Mouse (Mus musculus) bone marrow, adult 2 months (tissue): ENCODE results near the gene Sec22c. TPM values are rescaled to one million over a fixed set of nuclear protein-coding genes. Genes with fewer than 3 reads are reported as not detected.

Experiments used
- H3K27ac ChIP-seq: fragments of 200-500 bp; 2 replicates; pipeline ENCODE4 v1.5.1; 2012; ENCODE audit warnings: low read depth, mild to moderate bottlenecking, control low read depth, inconsistent platforms, low read length; ENCODE audit not compliant: control insufficient read depth, poor library complexity, insufficient read depth
- H3K4me1 ChIP-seq: fragments of 200-500 bp; 2 replicates; pipeline ENCODE4 v1.6.1; 2011; ENCODE audit warnings: low read length; ENCODE audit not compliant: control insufficient read depth, insufficient read depth
- H3K4me3 ChIP-seq: fragments of 200-500 bp; replicated peaks from 2 replicates; pipeline ENCODE3; 2011; ENCODE audit warnings: mild to moderate bottlenecking, low read depth, low read length, control low read depth; ENCODE audit not compliant: control insufficient read depth
- CTCF ChIP-seq: fragments of 200-500 bp; IDR thresholded peaks from 2 replicates; pipeline ENCODE4 v1.5.1; 2011; ENCODE audit warnings: low read length, control low read depth; ENCODE audit not compliant: control insufficient read depth, insufficient read depth
- POLR2A ChIP-seq: fragments of 200-500 bp; IDR thresholded peaks from 2 replicates; pipeline ENCODE4 v1.6.1; 2011; ENCODE audit warnings: low read depth, mild to moderate bottlenecking, control low read depth, low read length, borderline replicate concordance; ENCODE audit not compliant: control insufficient read depth
- WGBS: fragments of 180-500 bp; shearing (Covaris S2); methylation state at CpG from one replicate; pipeline ENCODE4 v1.1.7; 2018; 5-methylcytosine and 5-hydroxymethylcytosine counted together
- polyA plus RNA-seq: library from polyadenylated mRNA; stranded (reverse); fragments of >200 nt; gene quantifications from 2 replicates; pipeline ENCODE4 v1.2.4, GENCODE M21; 2011; ENCODE audit warnings: low replicate concordance; ENCODE audit not compliant: missing spikeins, insufficient read depth, insufficient read length

Gene Sec22c
- 4.5 and 8.3 TPM in 2 replicates for polyA plus RNA-seq

- under 1% methylated on average over 69 of the region's 69 CpGs for WGBS
- Histone ChIP-seq H3K4me3 (peak within 1 kb of the TSS; percentile 75), H3K27ac (peak within 1 kb of the TSS; percentile 93), H3K4me1 (peaks cover 3% of the 10 kb centered on the region)
- TF ChIP-seq CTCF (peak; percentile 17; the same call in 1 of the 2 replicates), POLR2A (peak; percentile 73; the same call in 1 of the 2 replicates)
These were observed at the start of gene Sec22c for GRCm38 (mm10) chr9:121704646-121705625. TSS of gene Sec22c (minus strand) at chr9:121705490.

- TF ChIP-seq CTCF (no peak), POLR2A (no peak)
- WGBS, result 89% methylated on average over 3 of the region's 3 CpGs
- H3K4me1 ChIP-seq, result no peaks in the 10 kb centered on the region
- H3K4me3 ChIP-seq, result no peak overlapping the region
- H3K27ac ChIP-seq, result no peak overlapping the region
These were observed 49.3 kb upstream of the Sec22c start for GRCm38 (mm10) chr9:121754624-121755023.

- TF ChIP-seq POLR2A, result no peak
- no peak for TF ChIP-seq CTCF
- no peak overlapping the region for H3K4me3 ChIP-seq
- no peaks in the 10 kb centered on the region for H3K4me1 ChIP-seq
- 96% methylated on average over 9 of the region's 9 CpGs for WGBS
- no peak overlapping the region for H3K27ac ChIP-seq
These were observed 47.5 kb upstream of the Sec22c start for GRCm38 (mm10) chr9:121752774-121753173.

GRCm38 (mm10) chr9:121744051-121744450 lies 38.8 kb upstream of the Sec22c start:
- no peak overlapping the region for H3K27ac ChIP-seq
- H3K4me1 ChIP-seq, result no peaks in the 10 kb centered on the region
- no peak overlapping the region for H3K4me3 ChIP-seq
- no peak for TF ChIP-seq POLR2A
- TF ChIP-seq CTCF, result no peak
- WGBS, result 37% methylated on average over 8 of the region's 8 CpGs

GRCm38 (mm10) chr9:121741168-121741567 lies 35.9 kb upstream of the Sec22c start:
- Histone ChIP-seq H3K27ac (no peak overlapping the region), H3K4me3 (no peak overlapping the region), H3K4me1 (no peaks in the 10 kb centered on the region)
- WGBS, result 90% methylated on average over 3 of the region's 3 CpGs
- TF ChIP-seq CTCF (no peak), POLR2A (no peak)

- TF ChIP-seq CTCF (no peak), POLR2A (no peak)
- H3K27ac ChIP-seq, result no peak overlapping the region
- no peak overlapping the region for H3K4me3 ChIP-seq
- H3K4me1 ChIP-seq, result no peaks in the 10 kb centered on the region
- WGBS, result 92% methylated on average over 6 of the region's 6 CpGs
These were observed 35.2 kb upstream of the Sec22c start for GRCm38 (mm10) chr9:121740490-121740889.

GRCm38 (mm10) chr9:121719347-121720331 lies 14.3 kb upstream of the Sec22c start:
- H3K27ac ChIP-seq, result peak overlapping the region; percentile 75
- under 1% methylated on average over 81 of the region's 87 CpGs for WGBS
- H3K4me1 ChIP-seq, result peaks cover 1% of the 10 kb centered on the region; the same call in 1 of the 2 replicates
- peak overlapping the region; percentile 95 for H3K4me3 ChIP-seq
- TF ChIP-seq POLR2A (no peak), CTCF (no peak)
